Mouse (Mus musculus): ENCODE measurements at regions not wholly inside any gene's neighbourhood (a gene's known extent, or its start where the extent isn't known, plus 50 kb on each side); places are given as distances from the start of the nearest gene placed in this dataset.
A peak's percentile ranks its signal among the peaks of the same experiment; 100 is the strongest.
"Not testable (repeated sequence)": the region's sequence is repeated elsewhere in the genome, so short reads cannot be mapped to it uniquely, and the experiment has no call there.

DNA sequence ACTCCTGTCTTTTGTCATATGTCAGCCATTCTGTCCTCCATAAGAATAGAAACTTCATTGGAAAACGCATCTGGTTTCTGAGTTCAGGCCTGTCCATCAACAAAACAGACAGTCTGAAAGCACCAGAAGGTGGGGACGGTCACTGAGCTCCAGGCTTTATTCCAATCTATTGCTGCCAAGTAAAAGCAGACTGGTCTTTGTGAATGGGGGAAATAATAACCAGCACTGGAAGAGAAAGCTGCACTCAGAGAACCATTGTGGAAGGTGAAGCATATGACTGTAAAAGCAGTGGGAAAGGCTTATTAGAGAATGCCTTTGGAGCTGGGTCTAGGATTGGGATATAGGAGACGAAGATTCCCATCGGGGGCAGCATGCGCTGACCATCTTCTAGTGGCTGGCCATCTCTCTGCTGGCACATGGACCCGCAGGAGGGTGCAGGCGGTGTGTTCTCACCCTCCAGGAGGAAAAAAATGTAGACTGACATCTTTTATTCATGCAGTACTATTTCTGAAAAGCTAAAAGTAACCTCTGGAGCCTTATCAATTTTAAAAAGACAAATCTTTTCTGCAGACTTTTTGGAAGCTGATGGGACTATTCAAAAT lies 1638.0 kb downstream of the Car8 start:
- 70% methylated on average over 7 of the region's 7 CpGs for WGBS
- Histone ChIP-seq H3K36me3 (no peaks in the 10 kb centered on the region), H3K9ac (no peak overlapping the region), H3K27me3 (no peaks in the 10 kb centered on the region), H3K9me3 (replicated peaks) (no peaks in the 10 kb centered on the region), H3K27ac (no peak overlapping the region), H3K4me3 (no peak overlapping the region), H3K4me1 (no peaks in the 10 kb centered on the region), H3K4me2 (replicated peaks) (no peak overlapping the region)
- ATAC-seq (ENCODE audit: low FRiP score), result no peak

DNA sequence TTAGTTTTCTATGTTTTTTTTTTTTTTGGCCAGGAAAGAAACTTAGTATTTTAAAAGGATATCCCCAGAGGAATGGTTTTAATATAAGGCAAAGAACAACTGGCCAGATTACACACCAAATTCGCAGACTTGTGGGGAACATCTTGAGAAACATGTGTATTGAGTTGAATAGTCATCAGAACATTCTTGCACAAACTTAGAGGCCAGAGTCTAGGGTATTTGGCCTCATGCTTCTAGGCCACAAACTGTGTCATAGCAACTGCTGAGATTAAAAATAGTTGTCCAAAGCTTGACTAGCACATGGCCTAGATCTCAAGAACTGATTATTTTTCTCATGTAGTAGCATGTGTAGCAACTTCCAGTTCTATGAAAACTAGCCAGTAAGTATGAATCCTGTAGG lies 1642.5 kb downstream of the Car8 start:
- H3K27ac ChIP-seq, result no peak overlapping the region
- ATAC-seq (ENCODE audit: low FRiP score), result no peak
- WGBS, result 81% methylated on average over 1 of the region's 1 CpGs
- no peaks in the 10 kb centered on the region for H3K9me3 ChIP-seq (replicated peaks)
- H3K4me1 ChIP-seq, result no peaks in the 10 kb centered on the region
- no peaks in the 10 kb centered on the region for H3K27me3 ChIP-seq
- no peak overlapping the region for H3K4me2 ChIP-seq (replicated peaks)
- H3K36me3 ChIP-seq, result no peaks in the 10 kb centered on the region
- H3K9ac ChIP-seq, result no peak overlapping the region
- H3K4me3 ChIP-seq, result no peak overlapping the region

DNA sequence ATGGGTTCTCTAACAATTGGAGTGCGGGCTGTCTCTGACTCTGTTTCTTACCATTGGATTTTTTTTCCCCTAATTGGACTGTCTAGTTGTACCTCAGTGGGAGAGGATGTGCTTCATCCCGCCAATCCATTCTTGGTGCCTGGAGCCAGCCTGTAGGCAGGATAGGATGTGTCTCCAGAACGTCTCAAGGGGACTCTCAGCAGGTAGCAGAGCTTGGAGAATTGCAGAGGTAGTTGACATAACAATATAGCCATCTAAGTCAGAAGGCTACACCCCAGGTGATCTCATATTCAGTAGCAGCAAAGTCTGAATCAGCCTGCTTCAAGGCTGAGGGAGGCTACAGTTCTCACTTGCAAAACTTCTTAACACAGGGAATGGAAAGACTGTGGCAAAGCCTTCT lies 1646.0 kb downstream of the Car8 start:
- H3K9me3 ChIP-seq (replicated peaks); H3K27ac ChIP-seq; ATAC-seq (ENCODE audit: low FRiP score); H3K36me3 ChIP-seq; H3K4me1 ChIP-seq; H3K27me3 ChIP-seq; H3K9ac ChIP-seq; H3K4me3 ChIP-seq; H3K4me2 ChIP-seq (replicated peaks): not testable (repeated sequence)
- 67% methylated on average over 3 of the region's 3 CpGs for WGBS

DNA sequence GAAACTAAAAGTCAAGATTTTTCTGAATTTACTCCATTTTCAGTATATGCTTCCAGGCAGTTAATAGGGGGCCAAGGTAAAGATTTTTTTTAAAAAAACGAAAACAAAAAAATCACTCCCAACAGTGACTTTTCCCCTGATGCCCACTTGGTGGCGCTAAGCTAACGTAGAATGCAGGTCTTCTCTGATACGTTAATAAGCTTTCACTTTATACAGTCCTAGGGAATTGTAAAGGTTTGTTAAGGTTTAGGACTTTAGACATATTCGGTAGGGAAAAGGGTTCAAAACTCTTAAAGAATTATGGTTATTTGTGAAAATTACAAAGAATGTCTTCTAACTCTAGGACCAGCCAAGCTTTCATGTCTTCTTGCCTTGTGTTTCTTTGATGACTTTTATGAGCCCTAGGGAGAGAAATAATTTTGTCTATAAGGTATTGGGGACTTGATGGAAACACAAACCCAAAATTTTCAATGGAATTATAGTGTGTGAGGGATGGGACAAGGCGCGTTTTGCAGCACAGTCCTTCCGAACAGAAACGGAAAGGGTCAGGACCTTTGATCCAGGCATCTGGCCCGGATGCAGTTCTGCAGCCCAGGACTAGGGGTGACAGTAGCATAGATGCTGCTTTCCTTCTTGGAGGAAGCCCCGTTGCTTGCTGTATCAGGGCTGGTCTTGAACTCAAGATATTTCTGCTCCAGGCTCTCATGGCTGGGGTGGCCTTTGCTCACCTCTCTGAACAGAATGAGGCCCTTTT lies 1677.1 kb downstream of the Car8 start:
- Histone ChIP-seq H3K27ac (no peak overlapping the region), H3K4me2 (replicated peaks) (no peak overlapping the region), H3K4me1 (no peaks in the 10 kb centered on the region), H3K9me3 (replicated peaks) (no peaks in the 10 kb centered on the region), H3K36me3 (no peaks in the 10 kb centered on the region), H3K9ac (no peak overlapping the region), H3K27me3 (no peaks in the 10 kb centered on the region), H3K4me3 (no peak overlapping the region)
- 26% methylated on average over 11 of the region's 11 CpGs for WGBS
- no peak for ATAC-seq (ENCODE audit: low FRiP score)

DNA sequence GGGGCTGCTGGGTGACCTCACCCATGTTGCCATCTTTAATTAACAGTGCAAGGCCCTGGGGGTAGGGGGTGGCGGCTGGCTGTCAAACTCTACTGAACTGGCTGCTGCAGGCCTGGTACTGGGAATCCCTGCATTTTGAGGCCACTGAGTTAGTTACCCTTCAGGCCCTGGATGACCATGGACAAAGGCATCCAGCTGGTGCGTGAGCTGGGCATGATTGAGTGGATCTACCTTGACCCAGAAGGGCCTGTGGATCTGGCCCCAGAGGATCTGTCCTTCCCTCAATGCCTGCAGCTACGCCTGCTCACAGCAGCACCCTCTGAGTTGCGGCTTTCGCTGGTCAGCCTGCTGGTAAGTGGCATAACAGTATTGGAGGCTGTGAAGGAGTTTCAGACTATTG lies 1699.2 kb downstream of the Car8 start:
- H3K4me2 ChIP-seq (replicated peaks), result no peak overlapping the region
- WGBS, result 93% methylated on average over 5 of the region's 5 CpGs
- no peaks in the 10 kb centered on the region for H3K36me3 ChIP-seq
- no peak overlapping the region for H3K4me3 ChIP-seq
- no peaks in the 10 kb centered on the region for H3K27me3 ChIP-seq
- H3K4me1 ChIP-seq, result no peaks in the 10 kb centered on the region
- no peak overlapping the region for H3K27ac ChIP-seq
- no peak for ATAC-seq (ENCODE audit: low FRiP score)
- no peak overlapping the region for H3K9ac ChIP-seq
- H3K9me3 ChIP-seq (replicated peaks), result no peaks in the 10 kb centered on the region

DNA sequence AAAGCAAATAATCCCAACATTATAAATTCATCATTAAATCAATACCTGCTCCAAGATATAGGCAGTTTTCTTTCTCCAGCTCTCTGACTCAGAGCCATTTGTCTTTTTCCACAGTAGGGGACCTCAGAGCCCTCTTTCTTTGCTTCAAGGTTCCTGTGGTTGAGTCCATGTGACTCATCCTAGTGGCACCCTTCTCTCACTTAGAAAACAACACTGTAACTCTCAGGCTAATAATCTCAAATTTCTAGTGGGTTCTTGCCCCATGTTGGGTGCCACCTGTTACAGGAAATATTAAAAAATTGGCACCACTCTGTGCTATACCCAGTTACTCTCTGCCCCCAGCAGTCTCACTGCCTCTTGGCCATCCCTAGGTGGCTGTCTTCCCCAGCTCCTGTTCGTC lies 1706.4 kb downstream of the Car8 start:
- Histone ChIP-seq H3K4me2 (replicated peaks) (no peak overlapping the region), H3K9ac (no peak overlapping the region), H3K4me1 (no peaks in the 10 kb centered on the region), H3K9me3 (replicated peaks) (no peaks in the 10 kb centered on the region), H3K27ac (no peak overlapping the region), H3K27me3 (no peaks in the 10 kb centered on the region), H3K36me3 (no peaks in the 10 kb centered on the region), H3K4me3 (no peak overlapping the region)
- WGBS, result 81% methylated on average over 1 of the region's 1 CpGs
- no peak for ATAC-seq (ENCODE audit: low FRiP score)

DNA sequence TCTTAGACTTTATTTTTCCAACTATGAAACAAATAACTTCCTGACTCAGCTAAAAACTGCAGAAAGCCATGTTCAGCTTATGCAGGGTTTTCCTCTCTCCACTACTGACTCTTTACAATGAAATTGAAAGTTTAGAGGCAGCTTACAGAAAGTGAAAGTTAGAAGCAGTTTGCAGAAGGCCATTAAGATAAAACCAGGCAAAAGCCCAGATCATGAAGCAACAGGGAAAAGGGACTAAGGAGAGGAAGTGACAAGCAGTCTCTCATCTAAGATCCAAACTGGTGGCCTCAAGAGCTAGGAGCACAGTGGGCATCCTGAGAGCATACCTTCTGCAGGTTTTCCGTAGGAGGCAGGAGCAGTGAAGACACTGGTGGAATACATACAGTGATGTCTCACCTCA lies 1721.2 kb downstream of the Car8 start:
- H3K4me3 ChIP-seq, result no peak overlapping the region
- no peak overlapping the region for H3K4me2 ChIP-seq (replicated peaks)
- H3K9me3 ChIP-seq (replicated peaks), result no peaks in the 10 kb centered on the region
- H3K27me3 ChIP-seq, result no peaks in the 10 kb centered on the region
- no peak for ATAC-seq (ENCODE audit: low FRiP score)
- no peak overlapping the region for H3K27ac ChIP-seq
- H3K36me3 ChIP-seq, result no peaks in the 10 kb centered on the region
- no peaks in the 10 kb centered on the region for H3K4me1 ChIP-seq
- WGBS, result 66% methylated on average over 1 of the region's 1 CpGs
- H3K9ac ChIP-seq, result no peak overlapping the region

DNA sequence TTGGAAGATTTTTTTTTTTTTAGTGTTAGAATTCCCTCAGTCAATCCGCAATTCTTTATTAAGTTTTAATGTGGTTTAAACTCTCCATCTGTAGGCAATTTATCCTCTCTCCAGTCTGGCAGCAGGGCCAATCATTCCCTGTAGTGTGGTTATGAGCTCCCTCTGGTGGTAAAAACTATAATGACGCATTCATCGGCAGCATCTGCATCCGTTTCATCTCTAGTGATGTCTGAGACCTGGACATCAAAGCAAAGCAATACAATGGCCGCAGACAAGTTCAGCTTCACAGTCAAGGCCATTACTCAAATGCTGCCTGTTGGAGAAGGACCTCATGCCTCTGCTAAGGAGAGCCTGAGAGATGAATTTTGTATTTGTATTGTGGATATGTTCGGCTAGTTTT lies 1721.7 kb upstream of the Impad1 start:
- no peak overlapping the region for H3K4me3 ChIP-seq
- no peak overlapping the region for H3K9ac ChIP-seq
- no peak overlapping the region for H3K27ac ChIP-seq
- H3K4me1 ChIP-seq, result no peaks in the 10 kb centered on the region
- no peaks in the 10 kb centered on the region for H3K9me3 ChIP-seq (replicated peaks)
- no peak overlapping the region for H3K4me2 ChIP-seq (replicated peaks)
- ATAC-seq (ENCODE audit: low FRiP score), result peak; percentile 61; the same call in 1 of the 2 replicates
- no peaks in the 10 kb centered on the region for H3K36me3 ChIP-seq
- H3K27me3 ChIP-seq, result no peaks in the 10 kb centered on the region
- WGBS, result 23% methylated on average over 6 of the region's 6 CpGs

DNA sequence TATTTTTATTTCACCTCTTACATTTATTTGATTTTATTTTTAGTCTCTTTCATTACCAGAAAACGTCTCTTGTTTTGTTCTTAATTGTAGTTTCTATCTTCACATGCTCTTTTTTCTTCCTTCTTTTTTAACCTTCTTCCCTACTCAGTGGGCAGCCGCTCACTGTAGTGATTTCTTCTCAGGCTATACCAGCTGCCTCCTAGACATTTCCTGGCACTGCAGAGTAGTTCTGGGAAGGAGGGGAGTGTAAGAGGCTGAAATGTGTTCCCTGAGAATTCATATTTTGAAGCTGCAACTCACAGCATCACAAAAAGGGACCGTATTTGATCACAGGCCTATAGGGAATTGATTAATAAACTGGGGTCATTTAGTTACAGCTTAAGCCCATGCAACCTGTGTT lies 1720.5 kb upstream of the Impad1 start:
- Histone ChIP-seq H3K9ac (no peak overlapping the region), H3K27ac (no peak overlapping the region), H3K4me3 (no peak overlapping the region), H3K4me2 (replicated peaks) (no peak overlapping the region), H3K36me3 (no peaks in the 10 kb centered on the region), H3K4me1 (no peaks in the 10 kb centered on the region), H3K9me3 (replicated peaks) (no peaks in the 10 kb centered on the region), H3K27me3 (no peaks in the 10 kb centered on the region)
- no peak for ATAC-seq (ENCODE audit: low FRiP score)
- 64% methylated on average over 3 of the region's 3 CpGs for WGBS

DNA sequence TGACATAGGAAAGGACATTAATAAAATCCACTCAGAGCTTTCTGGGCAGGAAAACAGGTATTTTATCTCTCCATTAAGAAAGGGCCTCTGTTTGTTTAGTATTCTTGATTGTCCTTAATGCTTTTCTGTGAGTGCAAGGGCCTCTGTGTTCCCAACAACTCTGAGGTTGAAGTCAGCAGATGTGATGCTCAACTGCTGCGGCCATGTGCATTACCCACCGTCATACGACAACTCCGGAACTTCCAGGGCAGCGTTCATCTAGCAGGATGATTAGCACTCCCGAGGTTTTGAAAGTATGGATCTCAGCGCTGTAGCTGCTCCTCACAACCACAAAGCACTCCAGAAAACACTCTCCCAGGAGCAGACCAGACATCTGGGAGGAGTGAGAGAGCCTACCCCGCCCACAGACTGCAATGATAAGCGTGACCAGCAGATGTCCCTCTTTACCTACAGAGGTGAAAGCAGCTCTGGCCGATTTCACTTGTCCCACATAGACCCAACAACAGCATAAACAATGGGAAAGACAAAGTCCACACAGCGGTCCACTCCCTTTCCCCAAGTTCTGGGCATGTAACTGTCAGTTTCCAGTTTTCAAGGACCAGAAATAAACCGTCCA lies 1719.7 kb upstream of the Impad1 start:
- Histone ChIP-seq H3K4me2 (replicated peaks) (peak overlapping the region; percentile 41), H3K4me3 (no peak overlapping the region), H3K27ac (no peak overlapping the region), H3K4me1 (no peaks in the 10 kb centered on the region), H3K9me3 (replicated peaks) (no peaks in the 10 kb centered on the region), H3K27me3 (no peaks in the 10 kb centered on the region), H3K9ac (no peak overlapping the region), H3K36me3 (no peaks in the 10 kb centered on the region)
- whole genome bisulfite sequencing, result 17% methylated on average over 12 of the region's 12 CpGs
- ATAC-seq (ENCODE audit: low FRiP score), result peak; percentile 90

DNA sequence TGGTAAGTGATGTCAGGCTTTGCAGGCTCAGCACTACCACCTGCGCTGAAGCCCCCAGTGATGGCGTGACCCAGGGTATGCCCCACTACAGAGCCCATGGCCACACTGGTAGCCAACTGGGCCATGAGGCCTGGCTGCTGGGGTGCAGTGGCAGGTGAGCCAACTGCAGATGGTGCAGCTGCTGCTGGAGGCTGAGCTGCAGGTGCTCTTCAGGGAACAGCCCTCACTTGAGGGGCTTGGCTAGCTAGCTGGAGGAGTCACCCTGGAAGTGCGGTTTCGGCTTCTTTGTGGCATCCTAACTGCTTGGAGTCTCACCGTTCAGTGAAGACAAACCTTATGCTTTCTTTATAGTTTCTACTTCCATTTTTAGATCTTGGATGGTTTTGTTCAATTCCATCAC lies 1714.9 kb upstream of the Impad1 start:
- 97% methylated on average over 5 of the region's 5 CpGs for WGBS
- H3K4me2 ChIP-seq (replicated peaks), result no peak overlapping the region
- H3K27me3 ChIP-seq, result no peaks in the 10 kb centered on the region
- ATAC-seq (ENCODE audit: low FRiP score), result no peak
- no peaks in the 10 kb centered on the region for H3K36me3 ChIP-seq
- H3K9ac ChIP-seq, result no peak overlapping the region
- H3K27ac ChIP-seq, result no peak overlapping the region
- no peak overlapping the region for H3K4me3 ChIP-seq
- no peaks in the 10 kb centered on the region for H3K4me1 ChIP-seq
- no peaks in the 10 kb centered on the region for H3K9me3 ChIP-seq (replicated peaks)
